Comparison of ENCODE assay signal across 13 mouse cellular contexts in genomic region chr1:155239169-155239568, GRCm38 (mm10). TPM values are rescaled to one million over a fixed set of nuclear protein-coding genes. Genes with fewer than 3 reads are reported as not detected.
A peak's percentile ranks its signal among the peaks of the same experiment; 100 is the strongest.
DNase-seq lines count a peak whose midpoint lies in the region; ATAC-seq lines count a peak whose summit lies in the region.
"Had no signal": no experiment of that assay in that cellular context is flagged by ENCODE, and none has a peak within 500 bp of the region (broad histone marks: within the 10 kb centered on the region; RNA-seq: fewer than 3 reads in every experiment).

No protein-coding gene starts in this region.

- H3K9me3 ChIP-seq in heart, embryonic 11.5 days (replicated peaks; ENCODE audit: control insufficient read depth, low read length): no peaks in the 10 kb centered on the region
- H3K9me3 ChIP-seq in kidney, embryonic 14.5 days (ENCODE audit: control insufficient read depth, low read length): no peaks in the 10 kb centered on the region
- H3K9me3 ChIP-seq in forebrain, embryonic 14.5 days (replicated peaks; ENCODE audit: control insufficient read depth, low read length): no peaks in the 10 kb centered on the region
- H3K9me3 ChIP-seq in midbrain, embryonic 14.5 days (ENCODE audit: control insufficient read depth, low read length): no peaks in the 10 kb centered on the region

- H3K4me1 ChIP-seq in heart, embryonic 11.5 days (ENCODE audit: control insufficient read depth, insufficient read depth, low read length): peaks cover 49% of the 10 kb centered on the region
- peaks cover 23% of the 10 kb centered on the region for H3K4me1 ChIP-seq in kidney, embryonic 14.5 days (ENCODE audit: control insufficient read depth, insufficient read depth, low read length)
- peaks cover 27% of the 10 kb centered on the region for H3K4me1 ChIP-seq in forebrain, embryonic 14.5 days (ENCODE audit: control insufficient read depth, insufficient read depth, low read length)
- peaks cover 40% of the 10 kb centered on the region for H3K4me1 ChIP-seq in midbrain, embryonic 14.5 days (ENCODE audit: control insufficient read depth, insufficient read depth, low read length)

- DNase-seq in heart, adult 18-20 months: no peak
- peak; percentile 9 to 21 for DNase-seq in kidney, postnatal 4 days
- DNase-seq in forebrain, embryonic 14.5 days (ENCODE audit: low spot score): peak; percentile 47
- DNase-seq in midbrain, embryonic 14.5 days: peak; percentile 27
- DNase-seq in liver: no peak
- DNase-seq: cerebellum, adult 8-10 months; gastrocnemius, postnatal 36 days; left cerebral cortex, postnatal 4 days; right cerebral cortex, postnatal 4 days; thymus, postnatal 4 days had no signal

- peaks cover 11% of the 10 kb centered on the region; the same call in 1 of the 2 replicates for H3K36me3 ChIP-seq in heart, embryonic 11.5 days (ENCODE audit: control insufficient read depth, insufficient read depth, low read length)
- peaks cover 13% of the 10 kb centered on the region; the same call in 1 of the 2 replicates for H3K36me3 ChIP-seq in kidney, embryonic 14.5 days (ENCODE audit: control insufficient read depth, insufficient read depth, low read length)
- H3K36me3 ChIP-seq in forebrain, embryonic 14.5 days (ENCODE audit: control insufficient read depth, insufficient read depth, low read length): no peaks in the 10 kb centered on the region
- no peaks in the 10 kb centered on the region for H3K36me3 ChIP-seq in midbrain, embryonic 14.5 days (ENCODE audit: control insufficient read depth, insufficient read depth, low read length)

- ATAC-seq in heart, embryonic 11.5 days (replicated peaks; ENCODE audit: insufficient number of reproducible peaks, low FRiP score, low TSS enrichment): no peak
- no peak for ATAC-seq in kidney, embryonic 14.5 days (ENCODE audit: low FRiP score, low TSS enrichment)
- 0 out of 2 replicates have a peak, but pooled peaks have one; percentile 9 for ATAC-seq in forebrain, embryonic 14.5 days
- ATAC-seq in midbrain, embryonic 14.5 days (ENCODE audit: low FRiP score, low TSS enrichment): no peak

- WGBS in heart, embryonic 11.5 days (ENCODE audit: insufficient replicate concordance): 75% methylated on average over 4 of the region's 4 CpGs
- 83% methylated on average over 4 of the region's 4 CpGs for WGBS in kidney, embryonic 14.5 days
- WGBS in forebrain, embryonic 14.5 days: 36% methylated on average over 4 of the region's 4 CpGs
- WGBS in midbrain, embryonic 14.5 days: 59% methylated on average over 4 of the region's 4 CpGs

- no peak overlapping the region for H3K4me2 ChIP-seq in heart, embryonic 11.5 days
- no peak overlapping the region for H3K4me2 ChIP-seq in kidney, embryonic 14.5 days (replicated peaks; ENCODE audit: low read depth, low read length)
- no peak overlapping the region for H3K4me2 ChIP-seq in forebrain, embryonic 14.5 days (ENCODE audit: low read length)
- no peak overlapping the region for H3K4me2 ChIP-seq in midbrain, embryonic 14.5 days (ENCODE audit: low read length)

- H3K27me3 ChIP-seq in heart, embryonic 11.5 days (ENCODE audit: control insufficient read depth, insufficient read depth, low read length): 0 out of 2 replicates have a peak, but pooled peaks cover under 1% of the 10 kb centered on the region
- H3K27me3 ChIP-seq in kidney, embryonic 14.5 days (ENCODE audit: control insufficient read depth, insufficient read depth, low read length): no peaks in the 10 kb centered on the region
- no peaks in the 10 kb centered on the region for H3K27me3 ChIP-seq in forebrain, embryonic 14.5 days (replicated peaks; ENCODE audit: control insufficient read depth, insufficient read depth, low read length)
- H3K27me3 ChIP-seq in midbrain, embryonic 14.5 days (ENCODE audit: control insufficient read depth, insufficient read depth, low read length): peaks cover 3% of the 10 kb centered on the region; the same call in 1 of the 2 replicates

- no peak overlapping the region for H3K4me3 ChIP-seq in heart, embryonic 11.5 days (ENCODE audit: low read depth, low read length)
- H3K4me3 ChIP-seq in kidney, embryonic 14.5 days (ENCODE audit: low read length): no peak overlapping the region
- H3K4me3 ChIP-seq in forebrain, embryonic 14.5 days (ENCODE audit: low read depth, low read length): no peak overlapping the region
- H3K4me3 ChIP-seq in midbrain, embryonic 14.5 days (replicated peaks; ENCODE audit: low read depth, low read length): no peak overlapping the region

- H3K9ac ChIP-seq in heart, embryonic 11.5 days (ENCODE audit: low read depth, low read length): peak overlapping the region; percentile 35; the same call in 1 of the 2 replicates
- no peak overlapping the region for H3K9ac ChIP-seq in kidney, embryonic 14.5 days (ENCODE audit: low read depth, low read length)
- H3K9ac ChIP-seq in forebrain, embryonic 14.5 days (ENCODE audit: low read length): peak overlapping the region; percentile 13; the same call in 1 of the 2 replicates
- no peak overlapping the region; the same call in 1 of the 2 replicates for H3K9ac ChIP-seq in midbrain, embryonic 14.5 days (replicated peaks; ENCODE audit: low read length)
- H3K9ac ChIP-seq: liver, embryonic 14.5 days had no signal

- H3K27ac ChIP-seq in heart, embryonic 11.5 days (ENCODE audit: low read depth, low read length): no peak overlapping the region
- no peak overlapping the region for H3K27ac ChIP-seq in kidney, embryonic 14.5 days (ENCODE audit: low read depth, low read length)
- no peak overlapping the region for H3K27ac ChIP-seq in forebrain, embryonic 14.5 days (ENCODE audit: low read depth, low read length)
- H3K27ac ChIP-seq in midbrain, embryonic 14.5 days (replicated peaks; ENCODE audit: low read depth, low read length): 0 out of 2 replicates have a peak overlapping the region, but pooled peaks have one; percentile 28
- H3K27ac ChIP-seq: liver, embryonic 14.5 days had no signal

RNA-seq across cellular contexts. Expression of gene BC034090, which starts 5.1 kb away (rescaled TPM):
- 3.9 and 5.4 TPM in 2 replicates for polyA plus RNA-seq in heart, embryonic 11.5 days (2014; fragmentation: Nextera tagmentation; extraction: Ambion mirVana)
- total RNA-seq in heart, adult 18-20 months (2021): 10 to 100 TPM; 28.5 to 31.8 TPM
- polyA plus RNA-seq in kidney, embryonic 14.5 days (2014; fragmentation: Nextera tagmentation; extraction: Ambion mirVana): 4.7 and 4.9 TPM in 2 replicates
- 2.4 TPM in 2 replicates for polyA plus RNA-seq in forebrain, embryonic 14.5 days (2014; fragmentation: Nextera tagmentation; extraction: Ambion mirVana)
- polyA plus RNA-seq in midbrain, embryonic 14.5 days (2014; fragmentation: Nextera tagmentation; extraction: Ambion mirVana): 3.4 and 3.5 TPM in 2 replicates

Comparison
In these comparisons a context has a peak if more than half of its experiments do, and no peak if none do; other contexts are left out.
1. H3K9ac ChIP-seq: peak in heart, embryonic 11.5 days (single experiment) and forebrain, embryonic 14.5 days (single experiment); none in kidney, embryonic 14.5 days (single experiment) and midbrain, embryonic 14.5 days (single experiment).
2. DNase-seq: peak in kidney, postnatal 4 days (2 of 2), forebrain, embryonic 14.5 days (single experiment) and midbrain, embryonic 14.5 days (single experiment); none in heart, adult 18-20 months (0 of 2) and liver (single experiment).